Mouse (Mus musculus): ENCODE results near the gene Mphosph9. TPM values are rescaled to one million over a fixed set of nuclear protein-coding genes. Genes with fewer than 3 reads are reported as not detected.
A peak's percentile ranks its signal among the peaks of the same experiment; 100 is the strongest.

Mphosph9 gene
- total RNA-seq, 2 experiments from 2014 or later = 7.7 to 9.7 TPM

DNA sequence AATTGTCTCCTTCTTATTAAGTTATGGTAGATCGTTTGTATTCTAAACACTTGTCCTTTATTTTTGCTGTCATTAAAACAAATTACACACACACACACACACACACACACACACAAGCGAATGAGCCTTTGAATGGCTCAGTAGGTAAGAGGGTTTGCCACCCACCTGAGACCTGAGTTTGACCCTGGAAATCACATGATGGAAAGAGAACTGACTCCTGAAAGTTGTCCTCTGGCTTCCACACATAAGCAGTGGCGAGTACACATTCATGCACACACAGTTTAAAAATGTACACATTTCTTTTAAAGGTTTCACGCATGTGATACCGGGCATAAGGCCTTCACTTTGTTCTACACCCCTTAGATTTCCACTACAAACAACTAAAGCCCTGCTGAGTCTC lies 57.5 kb downstream of the Mphosph9 start:
- DNase-seq (ENCODE audit: low spot score in 2 of 2) = no peak

DNA sequence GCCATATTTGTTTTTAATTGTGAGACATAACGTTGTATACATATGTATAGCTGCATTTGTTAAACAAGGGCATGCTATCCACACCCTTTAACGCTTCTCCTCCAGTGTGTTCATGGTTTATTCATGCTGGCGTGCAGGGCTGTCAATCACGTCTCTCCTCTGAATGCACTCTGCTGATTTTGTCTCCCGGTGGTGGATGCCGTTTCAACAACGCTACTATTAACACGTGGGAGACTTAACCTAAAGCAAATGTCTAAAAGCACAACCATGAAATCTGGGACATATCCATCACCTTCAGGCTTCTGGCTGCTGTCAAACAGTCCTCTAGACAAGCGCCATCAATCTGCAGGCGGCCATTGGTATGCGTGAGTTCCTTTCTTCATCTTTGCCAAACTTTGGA lies 58.1 kb downstream of the Mphosph9 start:
- no peak for DNase-seq (ENCODE audit: low spot score in 2 of 2)

DNA sequence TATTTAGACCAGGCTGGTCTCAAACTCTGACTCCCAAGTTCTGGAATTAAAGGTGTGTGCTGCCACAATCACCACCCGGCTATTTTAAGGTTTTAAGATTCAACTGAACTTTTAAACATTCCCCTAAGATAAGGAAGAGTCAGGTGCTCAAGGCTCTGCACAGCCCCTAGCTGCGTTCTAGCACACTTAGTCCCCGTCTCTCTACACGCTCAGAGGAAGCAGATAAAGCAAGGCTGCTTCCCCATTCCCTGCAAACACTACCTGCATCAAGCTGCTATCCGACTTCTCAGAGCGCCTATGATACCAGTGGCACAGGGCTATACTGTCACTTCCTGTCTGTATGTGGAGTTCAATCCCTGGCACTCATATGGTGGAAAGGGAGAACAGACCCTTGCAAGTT lies 60.1 kb downstream of the Mphosph9 start:
- no peak for DNase-seq (ENCODE audit: low spot score in 2 of 2)

DNA sequence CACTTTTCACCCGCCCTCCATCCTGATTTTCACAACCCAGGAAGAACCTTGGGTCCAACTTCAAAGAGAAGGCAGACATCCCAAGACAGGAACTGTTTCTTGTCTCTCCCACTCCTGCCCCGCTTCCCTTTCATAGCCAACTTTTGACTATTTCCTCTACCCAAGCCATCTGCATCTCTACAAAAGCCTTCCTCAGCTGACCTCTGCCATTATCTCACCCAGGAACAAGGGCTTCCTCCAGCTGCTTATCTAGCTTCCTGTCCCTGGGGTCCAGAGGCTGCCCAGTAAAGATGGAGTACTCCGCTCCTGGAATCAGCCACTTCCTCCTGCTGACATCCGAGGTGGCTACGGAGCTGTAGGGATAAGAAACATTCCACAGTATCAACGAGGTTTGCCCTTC lies 61.0 kb downstream of the Mphosph9 start:
- DNase-seq (ENCODE audit: low spot score in 2 of 2) = no peak

DNA sequence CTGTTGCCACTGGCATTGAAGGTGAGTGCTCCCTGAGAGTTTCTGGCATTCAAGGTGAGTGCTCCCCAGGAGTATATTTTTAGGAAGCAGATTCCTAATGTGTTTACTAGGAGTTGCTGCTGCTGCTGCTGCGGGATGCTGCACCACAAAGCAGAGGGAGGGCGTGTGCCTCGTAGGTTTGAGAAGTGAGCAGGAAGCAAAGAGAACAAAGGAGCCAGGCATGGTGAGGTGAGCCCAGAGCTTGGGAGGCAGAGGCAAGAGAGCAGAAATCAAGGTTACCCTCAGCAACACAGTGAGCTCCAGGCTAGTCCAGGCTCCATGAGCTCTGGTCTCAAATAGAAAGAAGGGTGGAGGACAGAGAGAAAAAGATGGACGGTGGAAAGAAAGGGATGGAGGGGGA lies 64.5 kb downstream of the Mphosph9 start:
- no peak for DNase-seq (ENCODE audit: low spot score in 2 of 2)

DNA sequence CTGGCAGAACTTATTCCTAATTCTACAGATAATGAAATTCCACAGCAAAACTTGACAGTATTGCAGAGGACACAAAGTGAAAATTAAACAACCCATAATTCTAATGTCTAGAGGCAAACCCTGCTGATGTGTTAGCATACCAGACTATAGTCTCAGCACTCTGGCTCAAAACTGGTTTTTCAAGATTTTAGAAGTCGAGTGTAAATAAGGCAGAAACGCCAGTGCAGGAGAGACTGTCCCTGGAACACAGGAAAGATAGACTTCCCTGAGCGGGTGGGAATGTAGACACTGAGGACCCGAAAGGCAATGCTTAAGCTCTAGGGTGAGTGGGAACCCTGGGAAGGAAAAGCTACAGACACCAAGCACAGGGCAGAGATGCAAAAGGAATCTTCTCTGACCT lies 65.7 kb downstream of the Mphosph9 start:
- no peak for DNase-seq (ENCODE audit: low spot score in 2 of 2)

DNA sequence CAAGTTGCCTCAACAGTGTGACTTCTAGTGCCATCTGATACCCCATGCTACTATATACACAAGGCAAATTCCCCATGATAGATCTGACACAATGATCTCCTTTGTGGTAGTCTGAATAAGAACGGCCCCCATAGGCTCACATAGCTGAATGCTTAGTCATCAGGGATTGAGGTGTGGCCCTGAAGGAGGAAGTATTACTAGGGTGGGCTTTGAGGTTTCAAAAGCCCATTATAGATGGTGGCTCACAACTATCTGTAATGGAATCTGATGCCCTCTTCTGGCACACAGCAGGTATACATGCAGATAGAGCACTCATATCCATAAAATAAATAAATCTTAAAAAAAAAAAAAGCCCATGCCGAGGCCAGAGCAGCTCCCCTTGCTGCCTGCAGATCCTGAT lies 68.6 kb downstream of the Mphosph9 start:
- no peak for DNase-seq (ENCODE audit: low spot score in 2 of 2)

DNA sequence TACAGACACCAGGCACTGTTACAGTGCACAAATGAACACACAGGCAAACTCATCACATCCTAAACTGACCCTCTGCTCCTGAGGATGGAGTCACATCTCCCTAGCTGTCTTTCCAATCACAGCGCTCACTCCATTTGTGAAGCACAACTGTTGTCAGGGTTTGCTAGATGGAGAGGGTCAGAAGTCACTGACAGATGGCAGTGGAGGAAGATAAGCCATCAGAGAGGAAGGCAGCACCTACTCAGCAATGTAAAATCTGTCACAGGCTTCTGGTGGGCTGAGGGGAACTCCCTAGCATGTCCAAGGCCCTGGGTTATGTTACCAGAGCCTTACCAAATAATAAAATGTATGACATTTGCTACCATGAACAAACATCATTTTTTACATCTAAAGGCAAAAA lies 69.7 kb downstream of the Mphosph9 start:
- DNase-seq (ENCODE audit: low spot score in 2 of 2) = no peak

DNA sequence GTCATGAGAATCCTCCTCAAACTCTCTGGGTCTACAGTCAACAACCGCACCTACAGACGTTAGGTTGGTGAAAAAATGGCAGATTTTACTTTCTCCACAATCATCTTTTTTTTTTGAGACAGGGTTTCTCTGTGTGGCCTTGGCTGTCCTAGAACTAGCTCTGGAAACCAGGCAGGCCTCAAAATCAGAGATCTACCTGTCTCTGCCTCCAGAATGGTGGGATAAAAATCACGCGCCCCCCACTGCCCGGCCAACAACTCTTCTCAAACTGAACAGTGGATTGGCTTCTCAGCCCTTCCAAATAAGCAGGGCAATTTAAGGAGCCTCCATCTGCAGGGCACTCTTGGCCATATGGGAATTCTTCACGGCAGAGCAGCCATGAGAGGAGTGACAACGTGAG lies 72.6 kb downstream of the Mphosph9 start:
- DNase-seq (ENCODE audit: low spot score in 2 of 2) = no peak

DNA sequence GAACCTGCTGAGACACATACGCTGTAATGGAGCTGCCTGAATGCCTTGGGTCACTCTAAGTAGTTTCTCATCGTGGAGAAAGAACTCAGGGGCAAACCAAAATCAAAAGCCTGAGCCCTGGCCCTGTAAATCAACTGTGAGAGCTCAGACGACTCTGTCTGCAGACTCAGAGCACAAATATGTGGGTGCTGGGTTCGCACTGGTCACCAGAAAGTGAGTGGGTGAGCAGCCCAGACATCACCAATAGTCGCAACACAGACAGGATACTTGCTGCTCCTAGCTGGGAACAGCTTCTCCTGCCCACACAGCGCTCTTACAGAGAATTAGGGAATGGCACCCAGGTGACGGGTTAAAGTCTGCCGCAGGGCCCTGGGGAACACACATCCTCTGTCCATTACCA lies 74.2 kb downstream of the Mphosph9 start:
- DNase-seq (ENCODE audit: low spot score in 2 of 2) = no peak

DNA sequence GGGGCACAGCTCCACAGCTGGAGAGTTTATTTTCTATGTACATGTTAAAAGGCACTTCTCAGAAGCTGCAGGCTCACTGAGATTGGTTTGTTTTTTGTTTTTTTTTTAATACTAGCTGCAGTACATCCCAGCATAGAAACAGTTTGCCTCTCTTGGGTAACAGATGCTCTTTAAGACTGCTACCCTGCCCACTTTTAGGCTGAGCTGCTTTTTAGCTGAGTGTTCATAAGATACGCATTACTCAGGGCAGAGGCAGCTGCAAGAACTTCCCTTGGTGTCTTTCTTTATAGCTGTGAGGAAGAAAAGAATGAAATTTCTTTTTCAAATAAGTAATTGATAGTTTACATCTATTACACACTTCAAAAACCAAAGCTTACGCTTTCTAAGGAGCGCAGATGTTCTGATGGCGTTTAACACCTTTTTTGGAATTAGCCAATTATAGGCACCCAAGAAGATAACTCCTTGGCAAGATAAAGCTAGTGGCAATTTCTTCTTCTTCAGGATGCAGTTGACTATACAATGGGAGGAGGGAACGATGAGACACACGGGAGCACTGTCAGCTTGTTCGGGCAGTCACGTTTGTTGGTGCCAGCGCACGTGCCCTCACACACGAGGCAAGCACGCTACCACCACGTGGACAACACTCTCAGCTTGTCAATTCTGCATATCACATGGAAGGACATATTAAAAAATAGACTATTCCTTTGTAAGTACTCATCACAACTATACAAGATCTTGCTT lies 75.0 kb downstream of the Mphosph9 start:
- no peak for DNase-seq (ENCODE audit: low spot score in 2 of 2)

DNA sequence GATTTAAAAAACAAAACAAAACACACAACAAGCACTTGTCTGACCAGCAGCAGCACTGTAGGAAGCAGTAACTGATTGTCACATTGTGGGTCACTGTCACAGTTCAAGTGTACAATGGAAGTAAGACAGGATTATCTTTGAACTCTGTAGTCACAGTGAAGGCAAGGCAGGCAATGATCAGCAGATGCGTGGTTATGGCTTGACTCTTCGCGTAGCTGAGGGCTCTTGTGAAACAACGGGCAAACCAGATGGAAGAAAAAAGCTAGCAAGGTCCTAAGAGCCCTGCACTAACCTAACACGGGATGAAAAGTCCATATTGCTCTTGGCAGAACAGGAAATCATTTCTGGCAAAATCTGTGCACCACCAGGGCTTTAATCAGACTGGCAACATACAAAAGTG lies 76.7 kb downstream of the Mphosph9 start:
- no peak for DNase-seq (ENCODE audit: low spot score in 2 of 2)

DNA sequence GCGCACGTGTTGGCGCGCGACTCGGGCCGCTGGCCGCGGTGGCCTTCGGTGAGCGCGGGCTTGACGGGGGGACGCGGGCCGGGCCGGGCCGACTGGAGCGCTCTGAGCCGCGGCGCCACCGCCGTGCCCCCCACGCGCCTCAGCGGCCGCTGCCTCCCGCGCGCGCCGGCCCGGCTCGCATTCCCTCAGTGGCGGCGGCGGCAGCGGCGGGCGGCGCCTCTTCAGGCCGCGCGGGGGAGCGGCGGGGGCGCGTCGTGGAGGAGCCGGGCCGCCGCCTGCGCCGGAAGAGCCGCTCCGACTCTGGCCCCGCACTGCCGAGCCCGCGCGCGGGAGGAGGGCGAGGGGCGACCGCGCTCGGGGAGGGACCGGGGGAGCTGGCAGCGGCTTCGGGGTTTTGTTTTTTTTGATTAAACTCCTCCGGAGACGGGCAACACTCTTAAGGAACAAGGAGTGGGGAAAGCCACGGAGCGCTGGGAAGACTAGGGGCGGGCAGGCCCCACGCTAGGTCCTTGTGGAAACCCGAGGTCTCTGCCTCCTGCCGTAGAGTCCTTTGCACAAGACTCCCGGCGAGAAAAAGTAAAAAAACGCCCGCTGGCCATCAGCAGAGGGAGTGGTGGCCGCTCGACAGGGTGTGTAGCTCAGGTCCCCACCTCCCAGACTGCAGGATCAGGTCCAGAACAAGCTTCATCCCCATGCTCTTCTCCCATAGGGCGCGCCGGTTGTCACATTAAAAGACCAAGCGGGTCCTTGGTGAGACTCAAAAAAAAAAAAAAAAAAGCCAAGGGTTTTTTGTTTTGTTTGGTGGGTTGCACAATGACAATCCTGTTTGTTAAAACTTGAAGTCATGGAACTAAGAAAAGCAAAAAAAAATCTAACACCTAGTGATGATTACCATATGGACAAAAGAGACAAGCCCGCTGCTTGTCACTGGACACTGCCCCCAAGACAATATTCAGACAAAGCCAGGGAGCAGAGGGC lies 77.9 kb downstream of the Mphosph9 start, which contains the start of gene Pitpnm2:
TSS of gene Pitpnm2 (minus strand) at position 147 of the 978 bp plus-strand sequence.
- DNase-seq (ENCODE audit: low spot score in 2 of 2) = peak; percentile 35 to 56

DNA sequence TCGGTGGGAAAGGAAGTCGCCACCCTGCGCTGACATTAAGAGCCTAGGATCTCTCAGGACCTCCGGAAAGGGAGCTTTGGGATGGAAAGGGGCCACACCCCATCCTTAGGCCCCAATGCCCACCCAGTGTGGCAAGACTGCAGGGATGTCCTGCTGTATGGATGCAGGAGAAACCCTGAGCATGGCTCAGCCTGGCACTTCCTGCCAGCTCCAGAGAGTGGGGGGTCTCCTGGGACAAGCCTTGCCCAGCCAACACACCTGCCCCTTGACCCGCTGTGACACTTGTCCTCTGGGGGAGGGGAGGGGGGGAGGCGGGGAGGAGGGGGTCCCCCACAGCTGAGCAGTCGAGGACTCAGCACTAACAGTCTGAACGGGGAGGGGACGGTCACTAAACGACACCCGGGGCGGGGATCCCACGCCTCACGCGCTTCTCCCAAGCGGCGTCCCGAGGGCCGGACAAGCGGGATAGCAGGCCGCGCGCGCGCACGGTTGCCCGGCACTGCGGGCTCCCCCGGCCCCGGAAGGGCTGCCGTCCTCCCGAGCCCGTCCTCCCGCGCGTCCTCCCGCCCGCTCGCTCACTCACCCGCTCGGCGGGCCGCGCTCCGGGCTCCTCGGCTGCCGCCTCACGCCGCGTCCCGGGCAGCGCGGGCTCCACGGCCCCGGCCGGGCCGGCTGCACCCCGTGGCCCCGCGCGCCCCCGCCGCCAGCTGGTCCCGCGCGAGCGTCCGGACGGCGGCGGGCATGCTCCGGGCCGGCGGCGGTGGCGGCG lies 78.7 kb downstream of the Mphosph9 start:
- DNase-seq (ENCODE audit: low spot score in 2 of 2) = peak; percentile 46 to 66

DNA sequence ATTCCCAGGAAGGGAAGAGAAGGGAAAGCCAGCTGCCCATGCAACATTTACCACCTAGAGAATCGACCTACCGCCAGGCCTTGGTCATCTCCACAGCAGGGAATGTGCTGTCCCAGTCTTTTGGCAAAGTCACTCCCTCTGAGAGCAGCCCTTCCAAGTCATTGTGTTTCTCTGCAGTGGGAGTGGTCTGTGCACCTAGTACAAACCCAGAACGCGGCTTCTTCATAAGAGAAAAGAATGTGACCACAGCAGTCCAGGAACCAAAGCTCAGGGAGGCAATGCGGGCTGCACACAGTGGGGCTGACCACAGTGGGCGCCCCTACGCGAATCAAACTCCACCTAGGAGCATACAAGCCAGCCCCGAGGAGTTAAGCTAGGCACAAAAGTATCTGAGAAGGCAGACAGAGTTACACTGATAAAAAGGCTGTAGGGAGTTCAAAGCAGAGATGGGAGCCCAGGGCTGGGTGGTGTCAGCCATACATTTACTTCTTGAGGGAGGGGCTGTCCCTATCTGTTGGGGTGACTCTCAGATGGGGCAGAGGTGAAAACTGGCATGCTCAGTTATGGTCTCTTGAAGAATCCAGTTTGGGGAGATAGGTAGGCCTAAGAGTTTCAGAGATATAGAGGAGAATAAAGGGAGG lies 79.7 kb downstream of the Mphosph9 start:
- DNase-seq (ENCODE audit: low spot score in 2 of 2) = no peak

DNA sequence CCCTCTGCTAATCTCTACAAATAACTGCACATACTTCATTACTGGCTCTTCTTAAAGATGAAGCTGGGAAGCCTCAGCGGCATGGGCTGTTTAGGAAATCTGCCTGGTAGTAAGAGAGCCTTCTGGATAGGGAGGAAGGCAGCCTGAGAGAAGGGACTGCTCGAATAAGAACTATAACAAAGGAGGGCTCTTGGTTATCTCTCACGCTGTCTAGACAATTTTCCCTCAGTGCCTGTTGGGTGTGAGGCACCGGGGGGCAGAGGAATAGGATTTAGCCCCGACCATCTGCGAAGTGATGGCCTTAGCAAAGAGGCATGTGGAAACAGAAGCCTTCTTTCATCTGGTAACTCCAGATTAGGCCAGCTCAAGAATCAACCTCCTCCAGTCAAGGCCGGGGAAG lies 80.5 kb downstream of the Mphosph9 start:
- DNase-seq (ENCODE audit: low spot score in 2 of 2) = no peak

DNA sequence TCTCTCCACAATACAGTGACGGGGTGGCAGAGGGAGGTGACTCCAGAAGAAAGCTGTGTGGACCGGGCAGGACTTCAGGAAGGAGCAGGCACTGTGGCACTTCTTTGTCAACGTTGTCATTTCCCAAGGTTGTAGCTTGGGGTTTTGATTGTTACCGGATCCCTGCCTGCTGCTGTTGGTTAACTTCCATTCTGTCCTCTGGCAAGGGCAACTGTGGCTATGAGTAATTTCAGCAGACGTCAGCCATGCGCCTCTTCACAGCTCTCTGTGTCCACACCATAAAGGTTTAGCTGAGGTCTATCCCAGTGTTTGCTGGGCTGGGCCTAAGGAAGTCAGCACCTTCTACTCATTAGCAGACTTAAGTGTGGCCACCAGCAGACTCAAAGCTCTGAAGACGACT lies 82.9 kb downstream of the Mphosph9 start:
- no peak for DNase-seq (ENCODE audit: low spot score in 2 of 2)

DNA sequence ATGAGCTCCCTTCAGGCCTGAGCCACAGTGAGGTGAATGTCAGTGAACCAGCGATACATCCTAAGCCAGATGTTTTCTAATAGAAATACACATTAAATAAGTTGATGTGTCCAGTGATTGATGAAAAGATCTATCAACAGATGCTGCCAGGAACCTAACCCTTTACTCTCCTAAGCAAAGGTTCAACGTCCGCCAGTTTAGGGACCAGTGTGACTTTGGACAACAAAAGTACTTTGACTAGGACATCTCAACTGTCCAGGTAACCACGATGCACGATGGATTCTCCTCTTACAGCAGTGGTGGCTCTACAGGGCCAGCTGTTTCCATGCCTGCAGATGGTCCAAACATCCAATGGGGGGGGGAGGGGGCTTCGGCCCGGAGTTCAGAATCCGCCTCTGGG lies 83.3 kb downstream of the Mphosph9 start:
- DNase-seq (ENCODE audit: low spot score in 2 of 2) = no peak

DNA sequence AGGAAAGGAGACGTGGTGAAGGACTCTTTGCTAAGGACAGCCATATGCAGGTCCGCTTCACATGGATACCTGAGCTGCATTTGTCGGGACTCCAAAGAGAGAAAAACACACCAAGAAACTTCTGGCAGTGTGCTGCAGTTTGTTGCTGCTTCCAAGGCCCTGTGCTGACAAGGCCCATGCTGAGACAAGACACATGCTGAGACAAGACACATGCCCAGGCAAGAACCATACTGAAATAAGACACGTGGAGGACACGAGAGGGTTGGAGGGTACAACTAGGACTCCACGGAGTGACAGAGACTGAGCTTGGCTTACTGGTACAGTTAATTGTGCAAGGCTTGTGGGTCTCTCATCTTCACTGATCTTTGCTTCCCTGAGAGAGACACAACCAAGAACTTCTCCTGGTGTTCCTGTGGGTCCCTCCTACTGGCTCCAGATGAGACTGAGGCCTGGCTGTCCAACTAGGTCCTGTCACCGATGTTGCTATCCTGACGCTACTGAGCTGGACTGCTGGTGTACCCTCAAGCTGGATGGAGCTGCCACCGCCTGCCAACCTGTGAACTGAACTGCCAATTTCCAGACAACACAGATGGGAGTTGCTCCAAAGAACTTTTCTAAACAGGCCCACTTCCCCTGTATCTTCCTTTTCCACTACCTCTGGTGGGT lies 84.4 kb downstream of the Mphosph9 start:
- no peak for DNase-seq (ENCODE audit: low spot score in 2 of 2)

DNA sequence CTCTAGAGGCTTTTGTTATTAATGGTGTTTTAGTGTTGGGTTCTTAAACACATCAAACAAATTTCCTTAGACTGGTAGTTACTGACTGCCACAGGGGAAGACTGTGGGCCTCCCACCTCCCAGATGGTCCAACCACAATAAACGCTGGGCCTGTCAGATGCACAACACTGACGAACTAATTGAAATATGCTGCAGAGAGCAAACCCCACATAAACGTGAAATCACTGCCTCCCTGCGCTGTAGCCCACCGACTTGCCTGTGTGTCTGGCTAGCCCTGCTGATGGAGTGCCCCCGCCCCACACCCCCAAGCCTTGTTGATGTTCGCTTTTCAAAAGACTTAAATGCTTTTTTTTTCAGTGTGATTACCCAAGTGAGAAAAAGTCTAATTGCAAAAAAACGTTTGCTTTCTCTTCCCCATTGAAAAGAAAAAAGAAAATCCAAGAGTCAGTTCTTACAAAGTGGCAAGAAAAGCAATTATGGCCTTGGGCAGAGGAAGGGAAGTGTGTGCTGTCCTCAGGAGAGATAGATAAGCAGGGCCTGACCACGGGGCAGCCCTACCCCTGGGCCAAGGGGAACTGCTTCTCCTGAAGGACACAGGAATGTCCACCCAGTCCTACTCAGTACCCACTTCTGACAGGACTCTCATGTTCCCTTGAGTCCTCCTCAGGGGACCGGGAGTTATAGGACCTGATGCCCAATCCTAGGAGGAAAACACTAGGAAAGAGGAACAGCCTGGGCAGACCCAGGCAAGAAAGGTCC lies 85.9 kb downstream of the Mphosph9 start:
- no peak for DNase-seq (ENCODE audit: low spot score in 2 of 2)

Data from gastrocnemius, postnatal 4 days (tissue).